Mouse (Mus musculus) liver, embryonic 11.5 days (tissue): ENCODE data around the gene Ren1. TPM values are rescaled to one million over a fixed set of nuclear protein-coding genes. Genes with fewer than 3 reads are reported as not detected.

Experiments
- ATAC-seq: fragments of 200-750 bp; cut with Nextera tagmentation; replicated peaks from 2 replicates; pipeline ENCODE4 v1.8.0; 2017; ENCODE audit warnings: moderate number of reproducible peaks, mild to moderate bottlenecking, moderate TSS enrichment, moderate library complexity; ENCODE audit not compliant: low FRiP score
- DNase-seq: peaks from one replicate; pipeline ENCODE4 v3.0.0-alpha.2; 2017; ENCODE audit warnings: low spot score
- H3K27ac ChIP-seq: fragments of 300-500 bp; sonication (generic); 2 replicates; pipeline ENCODE4 v1.5.1; 2014; ENCODE audit warnings: mild to moderate bottlenecking, low read depth, low read length, control low read depth
- H3K27me3 ChIP-seq: fragments of 300-500 bp; sonication (generic); replicated peaks from 2 replicates; pipeline ENCODE4 v1.6.1; 2014; ENCODE audit warnings: low read length, mixed read lengths; ENCODE audit not compliant: control insufficient read depth, insufficient read depth
- H3K36me3 ChIP-seq: fragments of 300-500 bp; sonication (generic); 2 replicates; pipeline ENCODE4 v1.6.1; 2014; ENCODE audit warnings: mild to moderate bottlenecking, low read length, moderate library complexity, mixed read lengths; ENCODE audit not compliant: control insufficient read depth, insufficient read depth
- H3K4me1 ChIP-seq: fragments of 300-500 bp; sonication (generic); replicated peaks from 2 replicates; pipeline ENCODE4 v1.6.1; 2014; ENCODE audit warnings: low read length, mixed read lengths; ENCODE audit not compliant: control insufficient read depth, insufficient read depth
- H3K4me2 ChIP-seq: fragments of 300-500 bp; sonication (generic); 2 replicates; pipeline ENCODE4 v1.6.1; 2014; ENCODE audit warnings: mild to moderate bottlenecking, control low read depth, moderate library complexity
- H3K4me3 ChIP-seq: fragments of 300-500 bp; sonication (generic); 2 replicates; pipeline ENCODE4 v1.5.1; 2014; ENCODE audit warnings: low read depth, low read length, control low read depth
- H3K9ac ChIP-seq: fragments of 300-500 bp; sonication (generic); 2 replicates; pipeline ENCODE4 v1.6.1; 2014; ENCODE audit warnings: low read depth, low read length, control low read depth
- H3K9me3 ChIP-seq: fragments of 300-500 bp; sonication (generic); 2 replicates; pipeline ENCODE4 v1.6.1; 2016; ENCODE audit warnings: low read length, inconsistent platforms, mixed read lengths; ENCODE audit not compliant: control insufficient read depth
- WGBS: fragments of 180-500 bp; shearing (Covaris S2); extraction: QIAGEN DNeasy Blood & Tissue Kit; methylation state at CpG from one replicate; pipeline ENCODE4 v1.1.7; 2014; 5-methylcytosine and 5-hydroxymethylcytosine counted together
- polyA plus RNA-seq: library from polyadenylated mRNA; unstranded; fragments of >200 nt; fragmentation: Nextera tagmentation; extraction: Ambion mirVana; gene quantifications from 2 replicates; pipeline ENCODE4 v1.2.1, GENCODE M21; 2014

The Ren1 gene
- polyA plus RNA-seq, 1 experiment from 2014 or later, result 0.40 TPM

DNA sequence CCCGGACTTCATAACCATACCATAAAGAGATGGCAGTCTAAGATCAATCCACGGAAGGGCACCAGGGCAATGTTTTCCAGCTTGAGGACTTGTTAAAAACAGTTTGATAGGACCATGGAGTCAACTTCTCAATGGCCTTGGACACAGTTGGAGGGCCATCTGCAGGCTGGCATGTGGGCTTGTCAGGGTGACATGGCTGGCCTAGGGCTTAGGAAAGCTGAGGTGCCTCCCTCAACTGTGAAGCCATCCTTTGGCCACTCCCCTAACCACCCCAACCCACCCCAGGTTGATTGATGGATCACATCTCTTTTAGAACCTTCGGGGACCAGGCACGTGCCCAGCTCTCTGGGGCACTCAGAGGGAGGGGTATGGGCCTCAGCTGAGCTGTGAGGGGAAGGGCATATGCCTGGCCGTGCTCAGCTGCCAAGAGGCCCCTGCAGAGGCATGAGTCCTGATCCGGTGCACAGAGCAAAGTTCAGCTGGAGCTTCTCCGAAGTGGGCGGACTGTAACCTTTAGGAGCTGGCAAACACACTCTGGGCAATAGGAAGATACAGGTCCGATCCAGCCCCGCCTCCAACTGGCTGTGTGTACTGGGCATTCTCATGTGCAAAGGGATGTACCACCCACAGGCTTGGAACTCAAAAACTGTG is 25.5 kb downstream of the Ren1 start:
- H3K9me3 ChIP-seq, result no peaks in the 10 kb centered on the region
- no peak overlapping the region for H3K4me3 ChIP-seq
- ATAC-seq (no peak), DNase-seq (no peak)
- peaks cover 11% of the 10 kb centered on the region for H3K4me1 ChIP-seq
- H3K27me3 ChIP-seq, result no peaks in the 10 kb centered on the region
- WGBS, result 67% methylated on average over 10 of the region's 10 CpGs
- H3K36me3 ChIP-seq, result no peaks in the 10 kb centered on the region
- peak overlapping the region; percentile 14; the same call in 1 of the 2 replicates for H3K4me2 ChIP-seq
- H3K9ac ChIP-seq, result no peak overlapping the region
- H3K27ac ChIP-seq, result no peak overlapping the region

DNA sequence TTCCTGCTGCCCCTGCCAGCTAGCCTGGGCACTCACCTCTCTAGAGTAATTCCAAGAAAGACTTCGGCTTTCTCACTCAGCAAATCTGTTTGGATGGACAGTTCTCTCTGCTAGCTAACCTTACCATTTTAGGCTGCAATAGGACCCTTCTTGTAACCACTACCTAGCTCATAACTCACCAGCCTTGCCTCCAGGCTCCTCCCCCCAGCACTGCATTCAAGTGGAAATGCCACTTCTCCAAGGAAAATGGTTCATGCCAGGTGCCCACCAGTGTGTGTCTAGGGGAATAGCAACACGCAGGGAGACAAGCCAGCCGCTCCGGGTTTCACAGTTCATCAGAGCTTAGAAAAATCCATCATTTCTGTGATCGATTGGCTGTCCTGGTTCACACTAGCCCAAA is 27.2 kb downstream of the Ren1 start:
- H3K27me3 ChIP-seq, result no peaks in the 10 kb centered on the region
- DNase-seq (no peak), ATAC-seq (no peak)
- no peak overlapping the region for H3K4me2 ChIP-seq
- H3K4me3 ChIP-seq, result no peak overlapping the region
- no peaks in the 10 kb centered on the region for H3K9me3 ChIP-seq
- H3K4me1 ChIP-seq, result peaks cover 8% of the 10 kb centered on the region
- WGBS, result 81% methylated on average over 5 of the region's 5 CpGs
- no peaks in the 10 kb centered on the region for H3K36me3 ChIP-seq
- H3K27ac ChIP-seq, result no peak overlapping the region
- no peak overlapping the region for H3K9ac ChIP-seq

DNA sequence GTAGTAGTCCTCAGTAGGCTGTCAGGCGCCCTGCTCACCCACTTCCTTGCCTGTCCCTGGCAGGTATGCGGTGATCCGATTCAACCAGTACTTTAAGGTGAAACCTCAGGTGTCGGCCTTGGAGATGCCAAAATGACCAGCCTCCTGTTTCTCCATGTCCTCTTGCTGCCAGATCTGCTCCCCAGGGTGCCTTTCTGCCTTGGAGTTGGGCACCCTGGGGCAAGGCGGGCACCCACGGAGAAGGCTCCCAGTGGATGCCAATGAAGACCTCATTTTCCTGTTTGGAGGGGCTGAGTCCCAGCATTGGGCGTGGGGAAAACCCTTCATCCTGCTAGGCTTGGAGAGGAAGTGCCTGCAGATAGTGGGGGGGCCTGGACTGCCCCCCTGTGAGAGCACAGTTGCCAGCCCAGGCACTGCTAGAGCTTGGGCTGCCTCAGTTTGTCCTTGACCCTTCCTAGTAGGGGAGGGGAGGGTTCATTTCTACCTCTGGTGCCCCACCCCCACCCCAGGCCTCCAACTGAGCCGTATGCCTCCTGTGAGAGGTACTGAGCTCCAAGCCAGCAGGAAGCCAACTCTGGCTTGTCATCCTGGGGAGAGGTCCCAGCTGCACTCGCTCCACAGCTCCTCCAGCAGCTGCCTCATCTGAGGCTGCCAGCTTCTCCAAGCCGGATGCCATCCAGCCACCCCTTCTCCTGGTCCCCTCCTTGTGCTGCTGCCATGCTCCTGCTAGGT is 29.1 kb downstream of the Ren1 start:
- Histone ChIP-seq H3K4me2 (no peak overlapping the region), H3K9me3 (no peaks in the 10 kb centered on the region), H3K27ac (no peak overlapping the region), H3K9ac (no peak overlapping the region), H3K4me1 (peaks cover 8% of the 10 kb centered on the region), H3K36me3 (no peaks in the 10 kb centered on the region), H3K27me3 (no peaks in the 10 kb centered on the region), H3K4me3 (no peak overlapping the region)
- DNase-seq (no peak), ATAC-seq (no peak; the same call in 1 of the 2 replicates)
- WGBS, result 64% methylated on average over 10 of the region's 10 CpGs

DNA sequence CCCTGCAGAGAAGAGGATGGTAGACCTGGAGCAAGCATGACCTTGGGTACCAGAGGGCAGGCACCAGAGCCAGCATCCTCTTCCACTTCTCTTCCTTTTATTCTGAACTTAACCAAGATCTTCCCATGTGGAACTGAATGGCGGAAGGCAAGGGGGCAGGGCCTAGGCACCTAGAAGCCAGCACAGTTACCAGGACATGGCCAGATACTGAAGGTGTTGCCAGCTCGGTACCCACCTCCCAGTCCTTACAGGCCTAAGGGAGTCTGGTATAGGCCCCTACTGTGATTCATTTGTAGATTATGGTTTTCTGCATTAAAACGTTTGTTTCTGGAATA is 29.6 kb downstream of the Ren1 start:
- Histone ChIP-seq H3K27me3 (no peaks in the 10 kb centered on the region), H3K4me2 (no peak overlapping the region), H3K36me3 (no peaks in the 10 kb centered on the region), H3K9ac (no peak overlapping the region), H3K9me3 (no peaks in the 10 kb centered on the region), H3K27ac (no peak overlapping the region), H3K4me3 (no peak overlapping the region), H3K4me1 (peaks cover 8% of the 10 kb centered on the region)
- ATAC-seq (no peak), DNase-seq (no peak)
- 68% methylated on average over 3 of the region's 3 CpGs for WGBS

DNA sequence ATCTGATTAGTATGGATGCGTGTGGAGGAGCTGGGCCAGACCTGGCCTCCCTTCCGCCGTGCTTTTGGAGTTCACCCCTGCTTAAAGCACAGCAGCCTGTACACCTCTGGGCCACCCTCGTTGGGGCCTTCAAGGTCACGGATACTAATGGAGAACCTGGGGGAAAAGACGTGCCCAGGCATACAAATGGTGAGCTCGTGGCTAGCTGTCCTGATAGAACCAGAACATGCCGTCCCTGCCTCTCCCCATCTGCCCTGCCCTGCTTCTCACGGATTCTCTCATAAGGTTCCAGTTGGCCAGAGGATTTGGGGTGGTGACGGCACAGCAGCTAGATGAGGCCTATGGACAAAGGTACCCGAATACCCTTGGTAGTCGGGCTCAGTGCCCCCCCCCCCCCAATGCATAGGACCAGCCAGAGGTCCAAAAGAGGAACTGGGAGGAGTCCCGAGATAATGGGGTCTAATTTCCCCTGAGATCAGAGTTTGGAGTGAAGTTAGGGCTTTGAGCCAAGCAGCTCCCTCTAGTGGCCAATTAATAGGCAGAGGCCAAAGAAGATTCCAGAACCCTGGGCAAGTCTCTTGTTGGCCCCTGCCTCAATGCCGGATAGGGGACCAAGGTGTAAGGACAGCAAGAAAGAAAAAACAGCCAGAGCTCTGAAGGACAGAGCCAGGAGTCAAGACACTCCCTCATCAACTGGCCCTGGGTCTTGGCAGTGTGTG is 30.2 kb downstream of the Ren1 start:
- no peak overlapping the region for H3K9ac ChIP-seq
- WGBS, result 64% methylated on average over 14 of the region's 14 CpGs
- no peaks in the 10 kb centered on the region for H3K36me3 ChIP-seq
- H3K9me3 ChIP-seq, result no peaks in the 10 kb centered on the region
- H3K4me1 ChIP-seq, result peaks cover 8% of the 10 kb centered on the region
- ATAC-seq (no peak), DNase-seq (no peak)
- no peak overlapping the region for H3K4me3 ChIP-seq
- no peak overlapping the region for H3K27ac ChIP-seq
- H3K4me2 ChIP-seq, result no peak overlapping the region
- no peaks in the 10 kb centered on the region for H3K27me3 ChIP-seq

- peak; percentile 78 for DNase-seq
- no peaks in the 10 kb centered on the region for H3K9me3 ChIP-seq
- H3K4me3 ChIP-seq, result no peak overlapping the region
- H3K36me3 ChIP-seq, result no peaks in the 10 kb centered on the region; the same call in 1 of the 2 replicates
- ATAC-seq, result no peak
- no peak overlapping the region for H3K4me2 ChIP-seq
- no peak overlapping the region for H3K9ac ChIP-seq
- H3K27ac ChIP-seq, result no peak overlapping the region
- H3K27me3 ChIP-seq, result no peaks in the 10 kb centered on the region
- peaks cover 8% of the 10 kb centered on the region for H3K4me1 ChIP-seq
- 11% methylated on average over 9 of the region's 9 CpGs for WGBS
Measured at GRCm38 (mm10) chr1:133382008-133382407, 31.7 kb downstream of the Ren1 start.

DNA sequence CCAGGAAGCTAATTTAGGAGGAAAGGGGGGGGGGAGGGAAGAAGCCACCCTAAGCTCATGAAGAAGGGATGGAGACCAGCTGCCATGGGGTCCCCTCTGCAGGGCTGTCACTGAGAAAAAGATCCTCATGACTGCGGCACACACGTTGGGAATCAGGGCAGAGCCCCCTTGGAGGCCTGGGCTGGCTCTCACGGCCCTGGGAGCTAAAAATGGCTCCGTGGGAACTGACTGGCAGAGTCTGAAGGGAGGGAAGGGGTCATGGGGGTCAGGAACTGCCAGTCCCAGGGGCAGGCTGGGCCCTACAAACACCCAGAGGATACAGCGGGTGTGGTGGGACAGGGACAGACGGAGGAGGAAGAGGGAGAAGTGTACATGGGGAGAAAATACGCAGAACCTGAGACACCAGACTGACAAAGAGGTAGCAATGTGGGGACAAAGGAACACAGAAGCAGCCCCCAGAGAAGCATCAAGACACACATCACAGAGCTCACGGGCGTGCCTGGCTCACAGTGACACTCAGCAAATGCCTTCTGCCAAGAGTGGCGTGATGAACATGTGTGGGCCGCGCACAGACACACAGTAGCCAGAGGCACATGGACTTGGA is 32.3 kb downstream of the Ren1 start:
- Histone ChIP-seq H3K4me1 (peaks cover 8% of the 10 kb centered on the region), H3K27ac (no peak overlapping the region), H3K36me3 (no peaks in the 10 kb centered on the region; the same call in 1 of the 2 replicates), H3K4me3 (no peak overlapping the region), H3K9ac (no peak overlapping the region), H3K27me3 (no peaks in the 10 kb centered on the region), H3K4me2 (no peak overlapping the region), H3K9me3 (no peaks in the 10 kb centered on the region)
- WGBS, result 61% methylated on average over 12 of the region's 12 CpGs
- no peak for ATAC-seq
- DNase-seq, result no peak

DNA sequence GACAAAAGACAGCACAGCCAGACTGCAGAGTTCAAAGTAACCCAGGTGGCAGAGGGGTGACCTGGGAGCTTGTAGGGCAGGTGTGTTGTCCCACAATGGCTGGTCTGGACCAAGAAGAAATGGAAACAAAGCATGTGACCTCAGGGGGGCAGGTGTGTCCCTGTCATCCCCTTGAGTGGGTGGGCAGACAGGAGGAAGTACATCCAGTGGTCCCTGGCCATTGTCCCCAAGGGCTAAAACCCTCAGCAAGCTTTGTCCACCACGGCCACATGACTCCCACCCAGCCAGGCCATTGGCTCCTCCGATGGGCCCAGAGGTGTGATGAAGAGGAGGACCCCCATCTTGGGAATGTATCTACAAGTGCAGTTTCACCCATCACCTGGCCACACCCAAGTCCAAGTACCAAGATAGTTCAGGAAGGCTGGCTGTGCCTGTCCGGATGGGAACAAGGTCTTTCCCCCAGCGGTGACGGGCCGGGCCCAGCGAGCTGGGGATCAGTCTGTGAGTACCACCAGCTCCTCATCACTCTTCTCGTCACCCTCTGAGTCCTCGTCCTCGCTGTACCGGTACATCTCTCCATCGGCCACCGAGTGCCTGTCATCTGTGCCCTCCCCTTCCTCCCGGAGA is 33.0 kb downstream of the Ren1 start:
- no peaks in the 10 kb centered on the region for H3K9me3 ChIP-seq
- no peak overlapping the region for H3K27ac ChIP-seq
- ATAC-seq (no peak), DNase-seq (peak; percentile 30)
- H3K36me3 ChIP-seq, result no peaks in the 10 kb centered on the region; the same call in 1 of the 2 replicates
- no peak overlapping the region for H3K4me3 ChIP-seq
- 92% methylated on average over 14 of the region's 14 CpGs for WGBS
- no peak overlapping the region for H3K4me2 ChIP-seq
- peaks cover 8% of the 10 kb centered on the region for H3K4me1 ChIP-seq
- no peak overlapping the region for H3K9ac ChIP-seq
- H3K27me3 ChIP-seq, result no peaks in the 10 kb centered on the region
